Mouse (Mus musculus): ENCODE measurements around the gene 4930469K13Rik. TPM values are rescaled to one million over a fixed set of nuclear protein-coding genes. Genes with fewer than 3 reads are reported as not detected.

The 4930469K13Rik gene
- polyA plus RNA-seq, 1 experiment from 2014 or later = not detected

GRCm38 (mm10) chr11:34053031-34053818 is 45.1 kb downstream of the 4930469K13Rik start:
- WGBS = 75% methylated on average over 6 of the region's 6 CpGs
- Histone ChIP-seq H3K4me3 (no peak overlapping the region), H3K27ac (no peak overlapping the region), H3K9ac (no peak overlapping the region), H3K4me1 (no peaks in the 10 kb centered on the region), H3K36me3 (no peaks in the 10 kb centered on the region), H3K27me3 (no peaks in the 10 kb centered on the region), H3K4me2 (replicated peaks) (no peak overlapping the region), H3K9me3 (no peaks in the 10 kb centered on the region)
- no peak for ATAC-seq (ENCODE audit: insufficient number of reproducible peaks, insufficient read depth, low FRiP score, low TSS enrichment)

- H3K9ac ChIP-seq = no peak overlapping the region
- H3K27me3 ChIP-seq = no peaks in the 10 kb centered on the region
- no peak overlapping the region for H3K27ac ChIP-seq
- no peaks in the 10 kb centered on the region for H3K9me3 ChIP-seq
- no peak for ATAC-seq (ENCODE audit: insufficient number of reproducible peaks, insufficient read depth, low FRiP score, low TSS enrichment)
- H3K4me2 ChIP-seq (replicated peaks) = no peak overlapping the region
- no peak overlapping the region for H3K4me3 ChIP-seq
- no peaks in the 10 kb centered on the region for H3K36me3 ChIP-seq
- 79% methylated on average over 2 of the region's 2 CpGs for WGBS
- no peaks in the 10 kb centered on the region for H3K4me1 ChIP-seq
Measured at GRCm38 (mm10) chr11:34050643-34051042, 47.7 kb downstream of the 4930469K13Rik start.

DNA sequence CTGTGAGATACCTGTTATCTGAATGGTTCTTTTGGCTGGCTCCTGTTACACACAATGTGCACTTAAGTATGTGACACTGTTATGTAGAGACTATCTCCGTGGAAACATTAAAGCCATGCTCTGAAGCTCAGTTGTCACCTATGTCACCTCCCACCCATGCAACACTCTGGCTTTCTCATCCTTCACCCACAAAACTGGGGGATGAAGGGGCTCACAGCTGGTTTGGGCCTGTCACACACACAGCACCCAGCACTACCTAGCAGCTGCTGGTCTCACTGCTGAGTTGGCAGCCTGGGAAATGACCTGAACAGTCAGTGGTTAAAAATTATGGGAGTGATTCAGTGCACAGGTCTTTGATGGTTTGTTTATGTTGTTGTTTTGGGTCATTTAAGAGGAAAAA is 48.3 kb downstream of the 4930469K13Rik start:
- WGBS = 70% methylated on average over 1 of the region's 1 CpGs

DNA sequence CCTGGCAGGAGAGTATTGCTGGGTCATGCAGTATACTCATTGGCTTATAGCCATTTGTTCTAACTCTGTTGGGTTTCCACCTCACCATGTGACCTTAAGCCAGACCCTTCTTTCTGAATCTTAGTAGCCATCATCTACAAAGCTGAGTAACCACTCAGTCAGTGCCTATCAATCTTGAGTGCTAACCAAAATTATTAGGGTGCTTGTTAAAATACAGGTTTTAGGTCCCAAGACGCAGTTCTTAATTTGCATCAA is 49.3 kb downstream of the 4930469K13Rik start:
- Histone ChIP-seq H3K36me3 (no peaks in the 10 kb centered on the region), H3K27ac (no peak overlapping the region), H3K9me3 (no peaks in the 10 kb centered on the region), H3K27me3 (no peaks in the 10 kb centered on the region), H3K4me2 (replicated peaks) (no peak overlapping the region), H3K4me3 (no peak overlapping the region), H3K9ac (no peak overlapping the region), H3K4me1 (no peaks in the 10 kb centered on the region)
- 90% methylated on average over 1 of the region's 1 CpGs for WGBS
- ATAC-seq (ENCODE audit: insufficient number of reproducible peaks, insufficient read depth, low FRiP score, low TSS enrichment) = no peak

More for the DNA sequence above, 48.3 kb downstream of the 4930469K13Rik start:
- no peak overlapping the region for H3K9ac ChIP-seq
- no peak overlapping the region for H3K27ac ChIP-seq
- H3K4me3 ChIP-seq = no peak overlapping the region
- no peaks in the 10 kb centered on the region for H3K4me1 ChIP-seq
- no peaks in the 10 kb centered on the region for H3K9me3 ChIP-seq
- H3K36me3 ChIP-seq = no peaks in the 10 kb centered on the region
- no peak overlapping the region for H3K4me2 ChIP-seq (replicated peaks)
- no peak for ATAC-seq (ENCODE audit: insufficient number of reproducible peaks, insufficient read depth, low FRiP score, low TSS enrichment)
- no peaks in the 10 kb centered on the region for H3K27me3 ChIP-seq

DNA sequence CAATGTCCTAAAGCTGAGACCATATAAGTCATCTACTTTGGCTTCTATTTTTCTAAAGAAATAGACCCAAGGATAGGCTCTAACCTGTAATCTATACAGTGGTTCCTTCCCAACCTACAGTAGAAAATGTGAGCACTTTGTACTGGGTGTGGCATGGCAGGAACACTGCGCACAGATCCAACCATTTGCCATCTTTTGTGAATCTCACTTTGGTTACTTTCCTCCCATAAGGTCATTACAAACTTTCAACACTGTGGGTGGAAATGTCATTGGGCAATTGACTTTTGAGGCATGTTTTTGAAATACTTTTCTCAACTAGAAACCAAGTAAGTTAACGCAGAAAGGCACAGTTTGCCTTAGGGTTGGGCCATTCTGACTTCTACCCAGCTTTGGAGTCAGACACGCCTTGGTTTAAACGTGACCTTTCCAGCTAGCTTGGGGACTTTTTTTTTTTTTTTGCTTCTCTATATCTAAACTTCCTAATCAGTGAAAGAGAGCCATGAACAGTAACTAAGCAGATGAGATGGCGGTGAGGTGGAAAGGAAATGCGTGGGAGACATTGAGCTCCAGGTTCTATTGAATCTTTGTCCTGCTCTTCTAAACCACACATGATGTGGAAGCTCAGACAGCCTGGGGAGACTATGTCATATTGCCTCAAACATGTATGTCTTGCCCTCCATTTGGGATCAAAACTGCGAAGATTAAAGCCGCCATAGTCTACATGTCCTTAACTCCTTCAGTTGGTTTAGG is 49.8 kb downstream of the 4930469K13Rik start:
- no peak overlapping the region for H3K4me3 ChIP-seq
- no peaks in the 10 kb centered on the region for H3K4me1 ChIP-seq
- H3K9ac ChIP-seq = no peak overlapping the region
- no peaks in the 10 kb centered on the region for H3K27me3 ChIP-seq
- WGBS = 91% methylated on average over 8 of the region's 8 CpGs
- no peak overlapping the region for H3K4me2 ChIP-seq (replicated peaks)
- no peak overlapping the region for H3K27ac ChIP-seq
- H3K9me3 ChIP-seq = no peaks in the 10 kb centered on the region
- no peaks in the 10 kb centered on the region for H3K36me3 ChIP-seq
- ATAC-seq (ENCODE audit: insufficient number of reproducible peaks, insufficient read depth, low FRiP score, low TSS enrichment) = no peak

GRCm38 (mm10) chr11:34047542-34047937 is 50.8 kb downstream of the 4930469K13Rik start:
- no peaks in the 10 kb centered on the region for H3K27me3 ChIP-seq
- ATAC-seq (ENCODE audit: insufficient number of reproducible peaks, insufficient read depth, low FRiP score, low TSS enrichment) = no peak
- H3K4me2 ChIP-seq (replicated peaks) = no peak overlapping the region
- 86% methylated on average over 5 of the region's 5 CpGs for WGBS
- no peak overlapping the region for H3K9ac ChIP-seq
- H3K4me3 ChIP-seq = no peak overlapping the region
- H3K36me3 ChIP-seq = no peaks in the 10 kb centered on the region
- H3K4me1 ChIP-seq = no peaks in the 10 kb centered on the region
- H3K27ac ChIP-seq = no peak overlapping the region
- H3K9me3 ChIP-seq = no peaks in the 10 kb centered on the region

- no peak for ATAC-seq (ENCODE audit: insufficient number of reproducible peaks, insufficient read depth, low FRiP score, low TSS enrichment)
- Histone ChIP-seq H3K27ac (no peak within 1 kb of the TSS), H3K27me3 (no peaks in the 10 kb centered on the region), H3K4me2 (replicated peaks) (no peak within 1 kb of the TSS), H3K9me3 (no peaks in the 10 kb centered on the region), H3K36me3 (no peaks in the 10 kb centered on the region), H3K4me3 (no peak within 1 kb of the TSS), H3K9ac (no peak within 1 kb of the TSS), H3K4me1 (no peaks in the 10 kb centered on the region)
- WGBS = 79% methylated on average over 6 of the region's 6 CpGs
Measured at GRCm38 (mm10) chr11:34046767-34047541, 51.4 kb downstream of the 4930469K13Rik start, which contains the start of gene Lcp2. Gene Lcp2, plus strand, starts transcription at chr11:34046920.

GRCm38 (mm10) chr11:34042808-34043207 is 55.5 kb downstream of the 4930469K13Rik start:
- ATAC-seq (ENCODE audit: insufficient number of reproducible peaks, insufficient read depth, low FRiP score, low TSS enrichment) = no peak
- Histone ChIP-seq H3K4me3 (no peak overlapping the region), H3K27ac (no peak overlapping the region), H3K4me1 (no peaks in the 10 kb centered on the region), H3K9ac (no peak overlapping the region), H3K27me3 (no peaks in the 10 kb centered on the region), H3K36me3 (no peaks in the 10 kb centered on the region), H3K9me3 (no peaks in the 10 kb centered on the region), H3K4me2 (replicated peaks) (no peak overlapping the region)
- 44% methylated on average over 1 of the region's 1 CpGs for WGBS

- no peak overlapping the region for H3K4me2 ChIP-seq (replicated peaks)
- no peaks in the 10 kb centered on the region for H3K4me1 ChIP-seq
- H3K27ac ChIP-seq = no peak overlapping the region
- WGBS = 85% methylated on average over 5 of the region's 5 CpGs
- no peaks in the 10 kb centered on the region for H3K9me3 ChIP-seq
- no peaks in the 10 kb centered on the region for H3K27me3 ChIP-seq
- H3K36me3 ChIP-seq = no peaks in the 10 kb centered on the region
- no peak for ATAC-seq (ENCODE audit: insufficient number of reproducible peaks, insufficient read depth, low FRiP score, low TSS enrichment)
- no peak overlapping the region for H3K9ac ChIP-seq
- H3K4me3 ChIP-seq = no peak overlapping the region
Measured at GRCm38 (mm10) chr11:34040061-34040460, 58.3 kb downstream of the 4930469K13Rik start.

- H3K4me2 ChIP-seq (replicated peaks) = no peak overlapping the region
Measured at GRCm38 (mm10) chr11:34035909-34036658, 62.3 kb downstream of the 4930469K13Rik start.

DNA sequence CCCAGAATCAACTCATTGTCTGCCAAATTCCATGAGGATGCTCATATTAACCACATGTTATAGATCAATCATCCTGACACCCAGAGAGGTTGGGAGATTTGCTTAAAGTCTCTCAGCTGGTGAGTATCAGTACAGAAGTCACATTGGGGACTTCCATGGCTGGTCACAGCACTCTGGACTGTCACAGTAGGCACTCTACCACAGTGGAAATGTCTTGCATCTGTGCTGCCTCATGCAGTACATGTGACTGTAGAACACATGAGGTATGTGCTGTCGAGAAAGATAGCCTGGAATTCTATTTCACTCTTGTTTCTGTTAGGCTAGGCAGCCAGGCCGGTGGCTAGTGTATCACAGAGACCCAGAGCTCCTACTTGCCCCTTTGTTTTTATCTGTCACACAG is 63.6 kb downstream of the 4930469K13Rik start:
- WGBS = 78% methylated on average over 2 of the region's 2 CpGs
- Histone ChIP-seq H3K27ac (no peak overlapping the region), H3K4me2 (replicated peaks) (no peak overlapping the region), H3K4me1 (no peaks in the 10 kb centered on the region), H3K9ac (no peak overlapping the region), H3K9me3 (no peaks in the 10 kb centered on the region), H3K36me3 (no peaks in the 10 kb centered on the region), H3K4me3 (no peak overlapping the region), H3K27me3 (no peaks in the 10 kb centered on the region)
- no peak for ATAC-seq (ENCODE audit: insufficient number of reproducible peaks, insufficient read depth, low FRiP score, low TSS enrichment)

More at GRCm38 (mm10) chr11:34035909-34036658, 62.3 kb downstream of the 4930469K13Rik start:
- WGBS = 80% methylated on average over 5 of the region's 5 CpGs
- H3K36me3 ChIP-seq = no peaks in the 10 kb centered on the region
- H3K27me3 ChIP-seq = no peaks in the 10 kb centered on the region
- ATAC-seq (ENCODE audit: insufficient number of reproducible peaks, insufficient read depth, low FRiP score, low TSS enrichment) = no peak
- no peak overlapping the region for H3K9ac ChIP-seq
- no peaks in the 10 kb centered on the region for H3K4me1 ChIP-seq
- H3K9me3 ChIP-seq = no peaks in the 10 kb centered on the region
- no peak overlapping the region for H3K27ac ChIP-seq
- H3K4me3 ChIP-seq = no peak overlapping the region

All from embryonic facial prominence, embryonic 12.5 days (tissue).